Mouse (Mus musculus) adrenal gland, postnatal 14 days (tissue): Measurements from ENCODE around the gene Lypd4. TPM values are rescaled to one million over a fixed set of nuclear protein-coding genes. Genes with fewer than 3 reads are reported as not detected.

Source experiments
- DNase-seq: peaks from one replicate; pipeline ENCODE4 v3.0.0; 2021; ENCODE audit warnings: mixed read lengths
- total RNA-seq: library from RNA; stranded (reverse); gene quantifications from 2 replicates; pipeline ENCODE4 v1.2.3, GENCODE M21; 2021

Lypd4 gene
- total RNA-seq, 1 experiment from 2014 or later: not detected

DNA sequence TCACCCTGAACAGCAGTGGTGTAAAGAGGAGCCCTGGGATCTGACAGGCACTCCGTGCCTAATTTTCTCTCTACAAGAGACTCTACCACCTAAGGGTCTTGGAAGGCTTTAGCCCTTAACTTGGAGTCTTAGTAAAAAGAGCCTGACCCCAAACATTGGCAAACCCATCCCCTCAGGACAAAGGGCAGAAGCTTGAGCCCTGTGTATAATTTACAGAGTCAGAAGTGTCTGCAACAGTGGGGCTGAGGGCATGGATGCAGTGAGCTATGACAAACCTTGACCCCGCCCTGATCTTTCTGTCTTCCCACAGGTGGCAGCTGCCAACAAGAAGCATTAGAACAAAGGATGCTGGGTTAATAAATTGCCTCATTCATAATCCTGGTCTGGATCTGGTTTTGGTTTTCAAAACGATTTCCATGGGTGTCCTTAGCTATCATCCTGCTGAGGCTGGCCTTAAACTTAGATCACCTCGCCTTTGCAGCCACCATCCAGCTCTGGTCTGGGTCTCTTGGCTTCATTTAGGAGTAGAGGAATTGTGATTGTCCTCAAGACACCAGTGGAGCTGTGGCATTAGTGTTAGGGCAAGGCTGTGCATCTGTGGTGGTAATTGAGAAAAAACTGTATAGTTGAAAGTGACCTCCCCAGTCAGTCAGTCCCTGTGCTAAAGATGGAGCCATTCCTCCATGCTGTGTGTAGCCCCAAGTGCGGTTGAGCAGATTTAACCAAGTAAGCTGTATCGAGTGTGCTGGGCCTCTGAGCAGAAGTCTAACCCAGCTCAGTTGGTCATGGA, 19.9 kb upstream of the Lypd4 start:
- DNase-seq: no peak

DNA sequence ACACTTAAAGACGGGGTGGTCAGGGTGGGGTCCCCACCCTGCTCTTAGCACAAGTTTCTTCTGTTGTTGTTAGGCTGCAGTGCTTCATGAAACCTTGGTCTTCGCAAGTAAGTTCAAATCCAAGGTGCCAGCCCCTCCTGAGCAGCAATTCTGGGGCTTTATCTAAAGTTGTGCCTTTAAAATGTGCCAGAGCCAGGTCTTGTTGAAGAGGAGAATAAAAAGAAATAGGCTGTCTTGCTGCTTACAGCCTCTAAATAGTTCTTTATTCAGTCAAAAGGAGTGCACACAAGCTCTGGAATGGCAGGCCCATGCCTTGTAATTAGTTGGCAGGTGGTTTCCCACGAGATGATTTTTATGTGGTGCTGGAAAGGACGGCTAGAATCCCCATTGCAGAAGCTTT, 17.4 kb upstream of the Lypd4 start:
- no peak for DNase-seq

DNA sequence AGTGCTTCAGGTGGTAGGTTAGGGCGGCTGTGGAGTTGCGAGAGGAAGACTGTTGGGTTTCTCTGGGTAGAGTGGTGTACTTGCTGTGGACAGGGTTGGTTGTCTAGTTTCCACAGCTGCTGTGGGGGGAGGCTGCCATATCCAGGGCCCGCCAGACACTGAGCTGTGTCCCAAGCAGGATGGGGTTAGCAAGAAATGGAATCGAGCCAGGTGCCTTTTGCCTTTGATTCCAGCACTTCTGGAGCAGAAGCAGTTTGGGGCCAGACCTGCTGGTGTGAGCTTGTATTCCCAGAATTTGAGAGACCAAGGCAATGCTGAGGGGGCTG, 16.5 kb upstream of the Lypd4 start:
- DNase-seq: peak; percentile 59

DNA sequence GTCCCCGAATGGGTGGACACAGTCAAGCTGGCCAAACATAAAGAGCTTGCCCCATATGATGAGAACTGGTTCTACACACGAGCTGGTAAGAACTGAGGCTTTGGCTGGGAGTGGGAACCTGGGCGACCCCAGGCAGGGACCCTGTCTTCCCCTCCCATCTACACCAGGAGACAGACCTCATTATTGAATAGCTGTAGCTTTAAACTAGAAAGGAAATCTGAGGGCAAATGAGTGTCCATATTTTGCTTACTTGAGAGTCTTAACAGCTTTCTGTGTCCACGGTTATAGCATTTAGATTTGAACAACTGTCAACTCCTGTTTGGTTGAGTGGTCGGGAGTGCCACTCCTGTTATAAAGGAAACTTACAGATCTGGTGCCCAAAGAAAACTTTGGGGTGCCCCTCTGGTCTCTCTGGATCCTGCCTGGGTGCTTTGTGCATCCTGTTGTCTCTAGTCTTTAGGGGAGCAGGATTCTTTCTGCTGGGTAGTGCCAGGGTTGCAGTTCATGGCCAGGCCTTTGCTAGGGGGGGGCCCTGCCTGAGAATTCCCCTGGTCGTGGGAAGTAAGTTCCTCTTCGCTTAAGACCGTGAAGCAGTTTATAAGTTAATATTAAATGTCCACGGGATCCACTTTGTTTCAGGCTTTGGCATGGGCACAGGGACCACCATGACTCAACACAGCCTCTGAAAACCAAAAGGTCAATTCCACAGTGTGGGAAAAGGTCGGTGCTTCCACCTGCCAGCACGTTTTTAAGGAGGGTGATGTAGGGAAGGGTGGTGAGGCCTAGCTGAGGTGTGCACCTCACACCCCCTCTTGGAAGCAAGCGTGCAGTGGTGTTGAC, 15.9 kb upstream of the Lypd4 start:
- no peak for DNase-seq

DNA sequence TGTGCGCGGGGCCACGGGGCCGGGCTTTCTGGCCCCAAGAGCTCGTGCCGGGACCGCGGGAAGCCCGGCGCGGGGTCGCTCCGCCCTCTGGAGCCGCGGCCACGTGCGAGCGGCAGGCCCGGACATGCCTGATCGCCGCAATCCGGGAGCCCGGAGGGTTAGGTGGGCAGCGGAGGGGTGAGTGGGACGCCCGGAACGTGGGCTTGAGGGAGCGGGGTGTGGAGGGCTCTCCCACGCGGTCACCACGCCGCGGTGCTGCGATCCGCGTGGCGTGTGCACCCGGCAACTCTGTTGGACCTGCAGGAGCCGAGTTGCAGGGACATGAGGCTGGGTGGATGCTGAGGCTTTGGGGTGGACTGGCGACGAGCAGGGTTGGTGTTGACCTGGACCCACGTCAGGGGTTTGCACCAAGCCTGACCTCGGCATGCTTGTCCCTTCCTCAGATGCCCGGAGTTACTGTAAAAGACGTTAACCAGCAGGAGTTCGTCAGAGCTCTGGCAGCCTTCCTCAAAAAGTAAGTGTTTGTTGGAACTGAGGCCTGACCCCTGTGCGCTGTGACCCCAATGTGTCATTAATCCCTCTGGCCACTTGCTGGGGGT, 15.1 kb upstream of the Lypd4 start:
- DNase-seq: peak; percentile 59

DNA sequence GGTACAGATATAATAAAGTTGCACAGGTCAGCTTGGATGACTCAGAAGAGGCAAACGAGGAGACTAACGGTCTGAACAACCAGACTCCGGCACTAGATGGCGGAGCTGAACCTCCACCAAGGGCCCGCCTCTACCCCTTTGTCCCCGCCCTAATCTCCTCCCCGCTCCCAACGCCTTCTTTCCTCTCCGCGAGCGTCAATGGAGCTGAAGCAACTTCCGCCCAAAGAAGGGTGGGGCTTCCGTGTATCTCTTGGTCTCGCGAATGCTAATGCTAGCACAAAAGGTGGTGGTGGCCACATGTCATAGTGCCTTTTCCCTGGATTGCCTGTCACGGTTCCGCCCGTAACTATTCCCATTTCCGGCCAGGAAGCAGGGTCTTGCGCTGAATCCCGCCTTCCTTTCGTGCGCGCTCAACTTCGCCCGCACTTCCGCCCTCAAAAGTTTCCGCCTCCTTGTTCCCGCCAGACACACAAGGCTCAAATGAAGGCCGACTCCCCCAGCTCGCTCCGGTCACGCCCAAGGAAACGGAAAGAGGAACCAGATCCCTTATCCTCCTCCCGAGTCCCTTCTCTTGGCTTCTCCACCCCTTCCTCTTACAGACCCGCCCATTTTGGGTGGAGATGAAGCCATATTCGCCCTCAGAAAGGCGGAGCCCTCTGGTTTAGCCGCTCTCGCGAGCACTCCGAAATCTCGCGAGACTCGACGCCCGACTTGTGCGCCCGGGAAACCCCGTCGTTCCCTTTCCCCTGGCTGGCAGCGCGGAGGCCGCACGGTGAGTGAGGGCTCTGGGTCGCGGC, 14.4 kb upstream of the Lypd4 start, which contains the start of gene Rps19:
TSS of gene Rps19 (plus strand) at position 476 of the 797 bp plus-strand sequence.
- peak; percentile 99 for DNase-seq

DNA sequence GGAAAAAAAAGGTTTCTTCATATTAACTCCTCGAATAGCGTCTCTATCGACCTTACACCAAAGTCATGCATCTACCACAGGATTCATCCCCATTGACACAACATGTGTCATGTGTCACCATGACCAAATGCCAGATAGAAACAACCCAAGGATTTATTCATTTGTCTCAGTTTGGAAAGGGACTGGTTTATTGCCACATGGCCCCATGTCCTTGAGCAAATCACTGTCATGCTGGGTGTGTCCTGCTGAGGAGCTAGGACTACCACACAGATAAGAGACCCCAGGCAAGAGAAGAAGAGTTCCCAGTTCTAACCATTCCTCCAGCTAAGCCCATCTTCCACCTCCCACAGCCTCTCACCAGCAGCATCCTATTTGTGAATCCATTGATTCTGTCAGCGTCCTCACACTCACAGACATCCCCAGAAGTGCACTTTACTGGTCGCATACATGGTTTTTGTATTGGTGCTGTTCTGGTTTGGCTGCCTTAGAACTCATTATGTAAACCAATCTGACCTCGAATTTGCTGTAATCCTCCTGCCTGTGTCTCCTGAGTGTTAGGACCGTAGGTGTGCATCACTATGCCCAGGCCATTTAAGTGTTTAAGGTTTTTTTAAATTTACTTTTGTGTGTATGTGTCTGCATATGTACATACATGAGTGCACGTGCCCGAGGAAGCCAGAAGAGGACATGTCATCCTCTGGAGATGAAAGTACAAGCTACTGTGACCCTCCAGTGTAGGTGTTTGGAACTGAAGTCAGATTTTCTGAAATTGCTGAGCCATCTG, 12.9 kb upstream of the Lypd4 start:
- peak; percentile 69 for DNase-seq

DNA sequence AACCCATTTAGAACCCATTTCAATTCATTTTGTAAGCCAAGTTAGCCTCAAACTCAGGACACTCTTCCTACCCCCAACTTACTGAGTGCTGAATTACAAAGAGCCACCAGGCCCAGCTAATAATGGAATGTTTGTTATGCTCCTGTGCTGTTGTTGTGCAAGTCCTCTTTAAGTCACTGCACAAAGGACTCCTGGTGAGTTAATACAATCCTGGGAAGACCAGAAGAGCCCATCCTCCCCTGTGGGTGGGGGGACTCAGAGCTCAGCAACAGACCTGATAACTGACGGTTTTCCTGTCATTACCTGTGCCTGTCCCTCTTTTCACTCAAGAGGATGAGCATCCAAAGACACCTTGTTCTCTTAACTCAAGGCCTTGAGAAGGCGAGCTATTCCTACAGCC, 9.9 kb upstream of the Lypd4 start:
- DNase-seq: no peak

DNA sequence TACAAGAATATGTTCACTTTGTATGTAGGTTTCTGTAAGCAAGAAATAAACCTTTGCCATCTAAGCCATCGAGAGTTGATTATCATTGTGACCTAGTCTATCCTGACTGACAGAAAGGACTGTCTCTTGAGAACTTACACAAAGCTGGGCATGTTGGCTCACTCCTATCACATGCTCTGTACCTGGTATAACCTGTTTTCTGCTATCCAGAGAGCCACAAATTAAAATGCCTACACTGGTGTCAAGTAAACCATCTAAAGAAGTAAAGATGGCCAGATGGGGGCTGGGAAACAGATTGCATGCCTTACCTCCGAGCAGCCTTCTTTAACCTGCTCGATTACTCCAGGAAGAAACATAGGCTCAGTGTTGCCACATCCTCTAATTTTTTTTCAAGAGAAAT, 7.8 kb upstream of the Lypd4 start:
- no peak for DNase-seq

DNA sequence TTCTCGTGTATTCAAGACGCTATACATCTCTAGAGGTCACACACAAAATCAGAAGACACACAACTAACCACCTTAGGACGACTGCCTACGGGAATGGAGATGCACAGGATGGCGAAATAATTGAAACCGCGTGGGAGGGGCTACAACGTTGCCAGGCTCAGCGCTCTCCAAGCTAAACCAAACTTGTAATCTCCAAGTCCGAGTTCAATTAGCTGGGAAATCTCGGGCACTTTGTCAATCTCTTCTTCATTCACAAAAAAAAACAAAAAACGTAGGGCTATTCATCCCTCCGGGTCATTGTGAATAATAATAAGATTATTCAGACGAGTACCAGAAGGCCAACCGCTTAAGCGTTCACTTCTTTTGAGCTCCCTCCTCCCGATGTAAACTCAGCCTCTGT, 661 bp downstream of the Lypd4 start:
- DNase-seq: no peak

DNA sequence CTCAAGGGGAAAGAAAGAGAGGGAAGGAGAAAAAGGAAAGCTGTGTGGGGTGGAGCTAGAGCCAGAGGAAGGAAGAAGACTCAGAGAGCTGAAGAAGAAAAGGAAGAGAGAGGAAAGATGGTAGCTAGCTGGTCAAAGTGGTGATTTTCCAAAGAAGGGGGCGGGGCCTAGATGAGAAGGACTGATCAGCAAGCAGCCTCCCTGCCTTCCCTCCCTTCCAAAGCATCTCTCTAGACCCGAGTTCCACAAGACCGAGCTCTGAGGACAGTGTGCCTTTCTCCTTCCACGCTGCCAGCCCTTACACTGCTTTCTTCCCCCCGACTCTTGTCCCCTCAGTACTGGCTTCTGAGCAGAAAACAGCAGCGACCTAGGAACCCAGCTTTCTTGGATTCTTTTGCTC, 5.6 kb downstream of the Lypd4 start:
- DNase-seq: no peak

DNA sequence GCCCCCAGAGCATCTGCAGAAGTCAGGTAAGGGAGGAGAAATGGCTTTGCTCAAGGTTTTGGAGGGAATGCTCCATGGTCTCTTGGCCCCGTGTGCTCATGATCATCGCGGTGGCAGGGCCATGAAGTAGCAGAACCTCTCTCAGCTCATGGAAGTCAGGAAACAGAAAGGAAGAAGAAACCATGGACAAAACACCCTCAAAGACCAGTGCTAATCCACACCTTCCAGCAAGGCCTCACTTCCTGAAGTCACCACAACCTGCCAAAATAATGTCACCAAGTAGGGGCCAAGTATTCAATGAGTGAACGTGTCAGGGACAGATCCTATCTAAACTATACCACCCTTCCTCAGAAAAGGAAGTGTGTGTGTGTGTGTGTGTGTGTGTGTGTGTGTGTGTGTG, 6.9 kb downstream of the Lypd4 start:
- DNase-seq: no peak

DNA sequence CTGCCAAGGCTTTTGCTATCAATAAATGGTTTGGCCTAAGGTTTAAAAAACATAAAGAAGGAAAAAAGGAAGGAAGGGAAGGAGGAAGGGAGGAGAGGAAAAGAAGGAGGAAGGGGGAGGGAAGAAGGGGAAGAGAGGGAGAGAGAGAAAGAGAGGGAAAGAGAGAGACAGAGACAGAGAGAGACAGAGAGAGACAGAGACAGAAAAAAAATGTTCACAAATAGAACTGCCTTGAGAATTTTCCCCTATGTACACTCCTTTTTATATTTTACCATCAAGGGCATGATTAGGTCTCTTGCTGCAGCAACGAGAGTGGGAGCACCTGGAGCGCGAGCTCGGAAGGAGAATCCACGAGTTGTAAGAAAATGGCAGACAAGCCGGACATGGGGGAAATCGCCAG, 7.8 kb downstream of the Lypd4 start, which contains the start of gene Gm9844:
TSS of gene Gm9844 (plus strand) at position 301 of the 400 bp plus-strand sequence.
- no peak for DNase-seq

DNA sequence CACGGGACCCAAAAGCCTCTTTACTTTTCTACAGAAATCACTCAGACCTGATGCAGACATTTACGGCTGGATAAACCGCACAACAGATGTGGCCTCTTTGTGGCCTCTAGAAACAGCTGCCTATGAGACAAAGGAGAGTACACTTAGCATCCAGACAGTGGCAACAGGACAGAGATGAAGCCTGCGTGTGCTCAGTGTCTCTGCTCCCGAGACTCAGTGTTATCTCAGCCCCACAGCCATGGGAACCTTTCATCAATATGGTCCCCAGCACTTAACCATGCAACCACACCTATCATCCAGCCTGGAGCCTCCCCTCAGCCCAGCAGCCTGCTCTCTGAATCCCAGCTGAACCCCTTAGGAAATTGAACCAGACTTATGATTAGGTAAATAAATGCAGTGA, 10.5 kb downstream of the Lypd4 start:
- no peak for DNase-seq

DNA sequence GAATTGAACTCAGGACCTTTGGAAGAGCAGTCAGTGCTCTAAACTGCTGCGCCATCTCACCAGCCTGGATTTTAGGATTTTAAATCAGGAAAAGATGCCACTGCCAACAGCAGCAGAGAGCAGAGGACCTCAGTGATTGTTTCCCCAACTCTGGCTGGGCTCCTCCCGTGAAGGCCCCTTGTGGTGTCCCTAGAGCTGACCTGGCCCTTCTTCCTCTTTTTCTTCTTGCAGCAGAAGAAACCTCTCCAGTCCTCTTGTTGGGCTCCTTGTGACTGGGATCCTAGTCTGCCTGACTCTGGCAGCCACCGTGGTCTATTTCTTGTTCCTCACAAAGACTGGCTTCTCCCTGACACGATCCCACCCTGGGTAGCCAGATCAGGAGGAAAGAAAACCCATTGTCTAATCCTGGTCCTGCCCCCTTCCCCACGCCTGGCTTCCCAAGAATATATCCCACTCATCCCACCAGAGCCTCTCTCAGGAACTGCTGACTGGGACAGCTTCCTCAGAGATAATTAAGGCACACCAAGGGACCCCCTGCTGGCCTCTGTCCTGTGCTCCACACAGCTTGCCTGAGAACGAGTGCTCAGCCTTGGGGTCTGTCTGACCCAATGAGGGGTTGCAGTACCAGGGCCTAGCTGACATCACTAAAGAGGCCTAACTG, 13.2 kb downstream of the Lypd4 start:
- no peak for DNase-seq

DNA sequence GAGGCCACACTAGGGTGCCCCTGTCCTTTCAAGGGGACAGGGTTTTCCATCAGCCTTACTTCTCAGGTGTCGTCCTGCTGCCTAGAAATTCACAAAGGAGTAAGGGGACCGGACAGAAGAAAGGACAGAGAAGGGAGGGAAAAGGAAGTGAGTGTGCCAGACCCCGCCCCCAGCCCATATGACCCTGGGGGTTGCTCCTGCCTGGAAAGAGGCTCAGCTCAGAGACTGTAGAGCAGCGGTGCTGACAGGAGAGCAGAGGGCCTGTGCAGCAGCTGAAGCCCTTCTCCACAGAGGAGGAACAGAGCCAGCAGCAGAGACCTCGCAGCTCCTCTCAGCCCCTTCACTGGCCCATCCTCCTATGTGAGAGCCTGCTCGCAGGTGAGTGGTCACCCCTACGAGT, 16.0 kb downstream of the Lypd4 start:
- no peak for DNase-seq

DNA sequence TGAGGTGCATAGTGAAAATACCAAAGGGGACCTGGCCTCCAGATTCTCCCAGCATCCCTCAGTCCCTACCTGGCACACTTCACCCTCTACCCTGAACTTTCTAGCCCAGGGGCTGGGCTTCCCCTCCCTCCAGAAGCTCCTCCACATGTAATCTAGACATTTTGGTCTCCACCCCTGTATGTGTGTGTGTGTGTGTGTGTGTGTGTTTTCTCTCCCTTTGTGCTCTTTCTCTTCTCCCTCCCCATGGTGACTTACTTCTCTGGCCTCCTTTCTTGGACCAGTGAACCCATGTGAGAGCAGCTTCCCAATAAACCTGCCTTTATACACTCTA, 16.5 kb downstream of the Lypd4 start:
- no peak for DNase-seq

DNA sequence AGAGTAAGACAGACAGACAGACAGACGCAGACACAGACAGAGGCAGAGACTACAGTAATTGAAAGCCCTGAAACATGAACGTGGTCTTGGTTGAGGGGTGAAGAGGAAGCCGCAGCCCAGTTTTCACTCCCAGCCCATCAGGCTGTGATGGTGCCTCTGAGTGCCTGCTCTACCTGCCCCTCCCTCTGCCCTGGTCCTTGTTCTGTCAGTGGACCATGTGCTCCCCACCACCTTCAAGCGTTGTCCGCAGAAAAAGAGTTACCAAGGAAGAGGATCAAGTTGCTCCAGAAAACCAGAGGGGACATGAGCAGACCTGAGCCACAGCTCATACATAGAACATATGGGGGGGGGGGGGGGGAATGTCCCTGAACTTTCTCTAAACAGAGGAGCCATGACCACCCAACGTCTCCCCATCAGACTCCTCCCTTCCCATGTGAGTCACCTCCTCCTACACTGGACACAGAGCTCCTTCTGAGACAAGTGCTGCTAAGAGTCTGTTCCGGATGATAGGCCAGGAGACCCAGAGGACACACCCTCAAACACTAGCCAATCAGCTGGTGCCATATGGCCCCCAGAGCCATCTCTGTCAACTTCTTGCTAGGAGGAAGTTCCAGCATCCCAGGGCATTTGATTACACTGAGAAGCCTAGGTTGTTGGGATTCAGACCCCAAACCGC, 17.0 kb downstream of the Lypd4 start:
- DNase-seq: no peak

DNA sequence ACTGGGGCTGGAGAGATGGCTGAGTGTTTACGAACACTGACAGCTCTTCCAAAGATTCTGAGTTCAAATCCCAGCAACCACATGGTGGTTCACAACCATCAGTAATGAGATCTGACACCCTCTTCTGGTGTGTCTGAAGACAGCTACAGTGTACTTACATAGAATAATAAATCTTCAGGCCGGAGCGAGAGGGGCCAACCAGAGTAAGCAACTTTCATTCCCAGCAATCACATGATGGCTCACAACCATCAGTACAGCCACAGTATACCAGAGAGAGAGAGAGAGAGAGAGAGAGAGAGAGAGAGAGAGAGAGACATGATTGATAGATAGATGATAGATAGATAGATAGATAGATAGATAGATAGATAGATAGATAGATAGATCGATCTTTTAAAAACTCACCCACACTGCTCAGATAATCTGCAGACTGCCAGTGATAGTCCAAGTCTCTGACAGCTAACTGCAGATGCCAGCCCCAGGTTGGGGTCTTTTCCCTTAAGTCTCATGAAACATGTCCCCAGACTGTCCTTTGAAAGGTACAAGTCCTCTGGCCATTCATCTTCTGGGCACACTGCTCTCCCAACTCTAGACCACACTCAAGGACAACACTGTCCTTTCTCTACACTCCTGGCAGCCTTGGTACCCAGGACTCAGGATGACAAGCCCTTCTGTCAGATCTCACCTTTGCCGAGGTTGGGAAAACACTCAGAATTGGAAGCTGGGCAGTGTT, 18.0 kb downstream of the Lypd4 start:
- no peak for DNase-seq

DNA sequence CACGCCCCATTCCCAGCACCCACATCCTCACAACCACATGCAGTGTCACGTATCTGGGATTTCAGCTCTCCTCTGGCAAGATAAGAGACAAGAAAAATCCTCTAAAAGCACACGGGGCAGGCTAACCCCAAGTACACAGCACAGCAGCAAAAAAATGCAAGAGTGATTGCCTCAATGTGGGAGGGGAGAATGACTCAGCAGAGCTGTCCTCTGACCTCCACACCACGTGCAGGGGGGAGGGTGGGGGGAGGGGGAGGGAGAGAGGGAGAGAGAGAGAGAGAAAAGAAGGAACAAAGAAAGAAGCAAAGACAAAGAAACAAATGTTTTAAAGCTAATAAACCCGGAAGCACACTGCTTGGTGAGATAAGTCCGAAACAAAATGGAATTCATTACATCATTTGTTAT, 18.8 kb downstream of the Lypd4 start:
- DNase-seq: peak; percentile 51
